Mouse (Mus musculus) CD4-positive, CD25-positive, alpha-beta regulatory T cell, adult 2 months (primary cell): Measurements from ENCODE around the gene Ugt3a2.

Experiments
- DNase-seq: peaks from one replicate; pipeline ENCODE4 v3.0.0-alpha.2; 2012; ENCODE audit warnings: low read depth, low spot score

The Ugt3a2 gene

GRCm38 (mm10) chr15:9335341-9335740 is at the start of gene Ugt3a2:
Ugt3a2 (plus strand) TSS chr15:9335550.
- DNase-seq: no peak

GRCm38 (mm10) chr15:9289660-9290059 is 45.7 kb upstream of the Ugt3a2 start:
- no peak for DNase-seq

- no peak for DNase-seq
Observed at GRCm38 (mm10) chr15:9305978-9306692, 29.2 kb upstream of the Ugt3a2 start.

GRCm38 (mm10) chr15:9334596-9334995 is 754 bp upstream of the Ugt3a2 start:
- DNase-seq: no peak

- no peak for DNase-seq
Observed at GRCm38 (mm10) chr15:9336616-9337015, 1.3 kb downstream of the Ugt3a2 start.

- no peak for DNase-seq
Observed at GRCm38 (mm10) chr15:9337021-9337420, 1.7 kb downstream of the Ugt3a2 start.

- DNase-seq: no peak
Observed at GRCm38 (mm10) chr15:9348739-9349138, 13.4 kb downstream of the Ugt3a2 start.

- DNase-seq: peak; percentile 32
Observed at GRCm38 (mm10) chr15:9362801-9363200, 27.5 kb downstream of the Ugt3a2 start.

GRCm38 (mm10) chr15:9368774-9369173 is 33.4 kb downstream of the Ugt3a2 start:
- no peak for DNase-seq

- DNase-seq: no peak
Observed at GRCm38 (mm10) chr15:9376281-9376680, 40.9 kb downstream of the Ugt3a2 start.

- no peak for DNase-seq
Observed at GRCm38 (mm10) chr15:9409475-9409874, 74.1 kb downstream of the Ugt3a2 start.
